Mouse (Mus musculus) liver, embryonic 13.5 days (tissue): ENCODE results near the gene Gm17581. TPM values are rescaled to one million over a fixed set of nuclear protein-coding genes. Genes with fewer than 3 reads are reported as not detected.

Experiments used
- ATAC-seq: fragments of 200-750 bp; cut with Nextera tagmentation; 2 replicates; pipeline ENCODE4 v1.8.0; 2017; ENCODE audit warnings: low read depth, mild to moderate bottlenecking, moderate number of reproducible peaks, moderate library complexity
- DNase-seq: peaks from one replicate; pipeline ENCODE4 v3.0.0; 2022
- H3K27ac ChIP-seq: fragments of 300-500 bp; sonication (generic); 2 replicates; pipeline ENCODE4 v1.5.1; 2015; ENCODE audit warnings: moderate library complexity, mild to moderate bottlenecking, inconsistent platforms
- H3K27me3 ChIP-seq: fragments of 300-500 bp; sonication (generic); 2 replicates; pipeline ENCODE4 v1.6.1; 2015; ENCODE audit warnings: mild to moderate bottlenecking, inconsistent platforms
- H3K36me3 ChIP-seq: fragments of 300-500 bp; sonication (generic); 2 replicates; pipeline ENCODE4 v1.6.1; 2015; ENCODE audit warnings: mild to moderate bottlenecking, inconsistent platforms
- H3K4me1 ChIP-seq: fragments of 300-500 bp; sonication (generic); replicated peaks from 2 replicates; pipeline ENCODE4 v1.6.1; 2015; ENCODE audit warnings: inconsistent platforms
- H3K4me2 ChIP-seq: fragments of 300-500 bp; sonication (generic); 2 replicates; pipeline ENCODE4 v1.6.1; 2015; ENCODE audit warnings: inconsistent platforms, mild to moderate bottlenecking, moderate library complexity
- H3K4me3 ChIP-seq: fragments of 300-500 bp; sonication (generic); replicated peaks from 2 replicates; pipeline ENCODE4 v1.5.1; 2015; ENCODE audit warnings: mild to moderate bottlenecking, inconsistent platforms
- H3K9ac ChIP-seq: fragments of 300-500 bp; sonication (generic); 2 replicates; pipeline ENCODE4 v1.6.1; 2015; ENCODE audit warnings: mild to moderate bottlenecking, inconsistent platforms
- H3K9me3 ChIP-seq: fragments of 300-500 bp; sonication (generic); replicated peaks from 2 replicates; pipeline ENCODE4 v1.6.1; 2016; ENCODE audit warnings: inconsistent platforms
- WGBS: fragments of 180-500 bp; shearing (Covaris S2); methylation state at CpG from one replicate; pipeline ENCODE4 v1.1.7; 2015; ENCODE audit not compliant: insufficient replicate concordance; 5-methylcytosine and 5-hydroxymethylcytosine counted together
- polyA plus RNA-seq: library from polyadenylated mRNA; unstranded; fragments of >200 nt; fragmentation: Nextera tagmentation; extraction: Ambion mirVana; gene quantifications from 2 replicates; pipeline ENCODE4 v1.2.1, GENCODE M21; 2015

Gene Gm17581
- polyA plus RNA-seq, 1 experiment from 2014 or later: not detected

- Histone ChIP-seq H3K9me3 (no peaks in the 10 kb centered on the region), H3K9ac (no peak overlapping the region), H3K4me3 (no peak overlapping the region), H3K36me3 (no peaks in the 10 kb centered on the region), H3K4me1 (no peaks in the 10 kb centered on the region), H3K4me2 (no peak overlapping the region), H3K27ac (no peak overlapping the region), H3K27me3 (no peaks in the 10 kb centered on the region)
- 55% methylated on average over 6 of the region's 6 CpGs for WGBS
- DNase-seq: no peak
- ATAC-seq: no peak
These were observed 1.3 kb upstream of the Gm17581 start for GRCm38 (mm10) chr2:155736936-155737335.

- 74% methylated on average over 5 of the region's 5 CpGs for WGBS
- ATAC-seq (no peak), DNase-seq (no peak)
- H3K27me3 ChIP-seq: no peaks in the 10 kb centered on the region
- no peaks in the 10 kb centered on the region; the same call in 1 of the 2 replicates for H3K4me1 ChIP-seq
- no peaks in the 10 kb centered on the region for H3K9me3 ChIP-seq
- no peaks in the 10 kb centered on the region for H3K36me3 ChIP-seq
- H3K4me3 ChIP-seq: no peak overlapping the region
- no peak overlapping the region for H3K9ac ChIP-seq
- H3K4me2 ChIP-seq: no peak overlapping the region
- no peak overlapping the region for H3K27ac ChIP-seq
These were observed 586 bp downstream of the Gm17581 start for GRCm38 (mm10) chr2:155735080-155735479.

DNA sequence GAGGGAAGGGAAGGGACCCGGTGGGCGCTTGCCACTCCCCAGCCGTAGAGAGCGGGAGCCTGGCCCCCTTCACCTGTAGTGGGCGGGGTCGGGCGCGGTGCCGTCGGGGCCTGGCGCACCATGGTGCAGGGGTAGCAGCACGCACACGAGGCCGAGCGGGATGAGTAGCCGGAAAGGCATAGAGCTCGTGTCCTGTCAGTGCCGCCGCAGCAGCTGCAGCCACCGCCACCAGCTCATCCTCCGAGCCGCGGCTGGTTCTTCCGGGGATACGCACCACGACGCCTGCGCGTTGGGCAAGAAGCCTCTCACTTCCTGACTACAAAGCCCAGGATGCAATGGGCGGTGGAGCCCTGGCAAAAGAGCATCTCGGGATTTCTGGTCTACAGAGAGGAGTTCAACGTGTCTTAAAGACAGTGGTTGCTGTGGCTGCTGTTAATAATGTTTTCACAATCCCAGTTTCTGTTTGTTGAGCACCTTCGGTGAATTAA is 6.5 kb downstream of the Gm17581 start, which contains the start of gene Edem2:
Gene Edem2 (minus strand): TSS at position 318 of the 488 bp plus-strand sequence.
- Histone ChIP-seq H3K9ac (peak within 1 kb of the TSS; percentile 84), H3K4me1 (peaks cover 29% of the 10 kb centered on the region), H3K9me3 (no peaks in the 10 kb centered on the region), H3K27me3 (no peaks in the 10 kb centered on the region), H3K27ac (peak within 1 kb of the TSS; percentile 41), H3K4me3 (peak within 1 kb of the TSS; percentile 83), H3K4me2 (peak within 1 kb of the TSS; percentile 81), H3K36me3 (no peaks in the 10 kb centered on the region)
- under 1% methylated on average over 33 of the region's 33 CpGs for WGBS
- DNase-seq: peak; percentile 86
- ATAC-seq: peak; percentile 94

DNA sequence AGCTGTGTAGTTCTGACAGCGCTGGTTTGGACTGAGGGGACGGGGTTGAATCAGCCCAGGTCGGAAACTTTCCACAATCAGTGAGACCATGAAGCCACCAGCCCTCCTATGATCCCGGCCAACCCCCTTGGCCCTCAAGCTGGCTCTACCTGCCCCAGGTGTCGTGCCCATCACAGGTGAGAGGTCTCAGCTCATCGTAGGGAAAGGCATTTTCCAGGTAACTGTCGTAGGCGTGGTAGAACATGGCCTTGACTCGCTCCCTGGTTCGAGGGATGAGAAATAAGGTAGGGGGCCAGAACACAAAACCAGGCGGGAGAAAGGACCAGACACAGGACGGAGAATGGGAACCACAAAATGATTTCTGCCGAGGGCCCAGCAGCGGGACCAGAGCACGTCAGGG is 6.9 kb downstream of the Gm17581 start:
- H3K27ac ChIP-seq: peak overlapping the region; percentile 41
- peak overlapping the region; percentile 83 for H3K4me3 ChIP-seq
- peak overlapping the region; percentile 81 for H3K4me2 ChIP-seq
- H3K4me1 ChIP-seq: peaks cover 33% of the 10 kb centered on the region
- H3K9ac ChIP-seq: peak overlapping the region; percentile 84
- WGBS: 5% methylated on average over 15 of the region's 15 CpGs
- no peaks in the 10 kb centered on the region for H3K9me3 ChIP-seq
- no peak for DNase-seq
- no peaks in the 10 kb centered on the region for H3K27me3 ChIP-seq
- no peak; the same call in 1 of the 2 replicates for ATAC-seq
- H3K36me3 ChIP-seq: no peaks in the 10 kb centered on the region

DNA sequence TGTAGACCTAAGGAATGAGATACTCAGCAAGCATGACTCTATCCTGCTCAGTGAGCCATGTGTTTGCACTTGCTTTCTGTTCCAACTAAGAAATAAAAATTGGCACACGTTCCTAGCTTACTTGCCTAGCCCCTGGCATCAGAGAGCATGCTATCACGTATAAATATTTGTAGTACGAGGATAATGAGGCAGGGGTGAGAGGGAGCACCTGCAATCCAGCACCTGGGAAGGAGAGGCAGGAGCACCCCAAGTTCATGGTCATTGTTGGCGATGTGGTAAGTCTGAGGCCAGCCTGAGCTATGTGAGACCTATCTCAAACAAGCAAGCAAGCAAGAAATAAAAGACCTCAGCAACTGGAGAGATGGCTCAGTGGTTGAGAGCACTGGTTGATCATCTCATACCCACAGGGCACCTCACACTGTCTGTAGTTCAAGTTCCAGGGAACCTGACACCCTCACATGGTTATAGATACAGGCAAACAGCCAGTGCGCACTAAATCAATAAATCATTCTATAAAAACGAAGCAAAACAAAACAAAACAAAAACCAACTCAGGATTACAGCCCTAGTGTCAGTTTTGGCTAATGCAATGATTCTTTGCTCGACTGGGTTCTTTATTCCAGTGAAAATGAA is 7.8 kb downstream of the Gm17581 start:
- no peaks in the 10 kb centered on the region for H3K27me3 ChIP-seq
- 71% methylated on average over 7 of the region's 7 CpGs for WGBS
- no peak overlapping the region for H3K27ac ChIP-seq
- DNase-seq: no peak
- H3K9ac ChIP-seq: no peak overlapping the region
- H3K4me3 ChIP-seq: no peak overlapping the region
- H3K4me1 ChIP-seq: peaks cover 33% of the 10 kb centered on the region
- peak overlapping the region; percentile 81 for H3K4me2 ChIP-seq
- H3K36me3 ChIP-seq: peaks cover under 1% of the 10 kb centered on the region
- no peaks in the 10 kb centered on the region for H3K9me3 ChIP-seq
- no peak for ATAC-seq

GRCm38 (mm10) chr2:155726302-155726701 is 9.4 kb downstream of the Gm17581 start:
- Histone ChIP-seq H3K36me3 (peaks cover 12% of the 10 kb centered on the region), H3K4me2 (no peak overlapping the region), H3K27me3 (no peaks in the 10 kb centered on the region), H3K9ac (no peak overlapping the region), H3K9me3 (no peaks in the 10 kb centered on the region), H3K4me1 (peaks cover 33% of the 10 kb centered on the region), H3K4me3 (no peak overlapping the region), H3K27ac (no peak overlapping the region)
- DNase-seq (no peak), ATAC-seq (no peak)
- 61% methylated on average over 7 of the region's 7 CpGs for WGBS

DNA sequence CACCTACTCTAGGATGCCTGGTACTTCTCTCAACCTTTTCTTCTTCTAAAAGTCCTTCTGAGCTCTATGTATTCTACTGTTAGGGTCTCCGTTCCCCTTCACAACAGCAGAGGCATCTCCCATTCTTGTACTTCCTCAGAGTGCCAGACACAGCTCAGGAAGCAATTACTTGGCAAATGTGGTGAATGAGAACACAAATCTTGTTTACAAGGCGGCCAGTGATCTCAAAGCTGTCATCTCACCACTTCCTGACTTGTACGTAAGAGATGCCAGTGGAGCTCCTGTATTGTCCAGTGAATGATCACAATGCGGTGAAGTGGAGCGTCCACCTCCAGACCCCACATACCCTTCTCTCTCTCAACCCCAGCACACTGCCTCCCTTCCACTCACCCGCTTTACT is 11.1 kb downstream of the Gm17581 start:
- H3K27me3 ChIP-seq: no peaks in the 10 kb centered on the region
- no peak overlapping the region for H3K4me3 ChIP-seq
- no peak for DNase-seq
- no peak overlapping the region for H3K27ac ChIP-seq
- H3K4me1 ChIP-seq: peaks cover 28% of the 10 kb centered on the region
- H3K4me2 ChIP-seq: no peak overlapping the region
- H3K9ac ChIP-seq: no peak overlapping the region
- 52% methylated on average over 6 of the region's 6 CpGs for WGBS
- H3K9me3 ChIP-seq: no peaks in the 10 kb centered on the region
- peaks cover 16% of the 10 kb centered on the region for H3K36me3 ChIP-seq
- no peak for ATAC-seq

DNA sequence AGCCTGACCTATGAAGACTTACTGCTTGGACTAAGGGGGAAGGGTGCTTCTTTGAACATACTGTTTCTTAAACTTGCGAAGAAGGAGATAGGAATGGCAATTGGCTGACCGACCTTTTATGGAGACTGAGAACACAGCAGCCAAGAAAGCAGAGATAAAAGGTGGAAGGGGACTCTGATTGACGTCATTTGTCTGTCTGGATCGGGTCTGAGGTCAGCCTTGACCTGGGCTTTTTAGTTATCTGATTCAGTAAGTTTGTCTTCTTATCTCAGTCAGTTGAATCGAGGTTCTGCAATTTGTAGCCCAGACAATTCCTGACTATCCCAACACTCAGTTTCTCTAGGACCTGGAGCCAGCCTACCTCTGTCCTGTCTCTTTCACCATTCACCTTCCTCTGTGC is 11.6 kb downstream of the Gm17581 start:
- WGBS: 40% methylated on average over 5 of the region's 5 CpGs
- DNase-seq: no peak
- H3K4me3 ChIP-seq: no peak overlapping the region
- no peak overlapping the region for H3K9ac ChIP-seq
- no peaks in the 10 kb centered on the region for H3K27me3 ChIP-seq
- peaks cover 16% of the 10 kb centered on the region for H3K36me3 ChIP-seq
- H3K9me3 ChIP-seq: no peaks in the 10 kb centered on the region
- no peak overlapping the region for H3K27ac ChIP-seq
- ATAC-seq: no peak
- H3K4me2 ChIP-seq: no peak overlapping the region
- peaks cover 26% of the 10 kb centered on the region for H3K4me1 ChIP-seq

- ATAC-seq (no peak), DNase-seq (no peak)
- H3K4me2 ChIP-seq: no peak overlapping the region
- H3K4me3 ChIP-seq: no peak overlapping the region
- H3K36me3 ChIP-seq: peaks cover 29% of the 10 kb centered on the region
- H3K9ac ChIP-seq: no peak overlapping the region
- no peak overlapping the region for H3K27ac ChIP-seq
- H3K4me1 ChIP-seq: peaks cover 5% of the 10 kb centered on the region; the same call in 1 of the 2 replicates
- no peaks in the 10 kb centered on the region for H3K27me3 ChIP-seq
- WGBS: 65% methylated on average over 5 of the region's 5 CpGs
- no peaks in the 10 kb centered on the region for H3K9me3 ChIP-seq
These were observed 15.1 kb downstream of the Gm17581 start for GRCm38 (mm10) chr2:155720585-155720984.

GRCm38 (mm10) chr2:155717082-155717990 is 18.3 kb downstream of the Gm17581 start:
- DNase-seq: no peak
- Histone ChIP-seq H3K4me3 (no peak overlapping the region), H3K27me3 (no peaks in the 10 kb centered on the region), H3K4me1 (no peaks in the 10 kb centered on the region), H3K9me3 (no peaks in the 10 kb centered on the region), H3K36me3 (peaks cover 29% of the 10 kb centered on the region), H3K4me2 (no peak overlapping the region), H3K9ac (no peak overlapping the region), H3K27ac (no peak overlapping the region)
- no peak for ATAC-seq
- 73% methylated on average over 12 of the region's 12 CpGs for WGBS

- Histone ChIP-seq H3K27ac (no peak overlapping the region), H3K4me2 (no peak overlapping the region), H3K36me3 (peaks cover 38% of the 10 kb centered on the region), H3K4me3 (no peak overlapping the region), H3K9me3 (no peaks in the 10 kb centered on the region), H3K27me3 (no peaks in the 10 kb centered on the region), H3K4me1 (no peaks in the 10 kb centered on the region), H3K9ac (no peak overlapping the region)
- no peak for ATAC-seq
- 64% methylated on average over 11 of the region's 11 CpGs for WGBS
- no peak for DNase-seq
These were observed 25.1 kb downstream of the Gm17581 start for GRCm38 (mm10) chr2:155710557-155710956.
